Mouse (Mus musculus) kidney, postnatal 36 days (tissue): ENCODE measurements around the gene Kyat1.
A peak's percentile ranks its signal among the peaks of the same experiment; 100 is the strongest.
"Not testable (repeated sequence)": the region's sequence is repeated elsewhere in the genome, so short reads cannot be mapped to it uniquely, and the experiment has no call there.

ENCODE experiments used
- DNase-seq, 2 experiments: peaks; one replicate each; pipeline ENCODE4 v3.0.0; 2021 to 2022; ENCODE audit warnings: mixed read lengths in 2 of 2

Gene Kyat1

GRCm38 (mm10) chr2:30212951-30213350 is 7.3 kb upstream of the Kyat1 start:
- peak in 1 of 2 experiments; percentile 53 for DNase-seq

- no peak for DNase-seq
Measured at GRCm38 (mm10) chr2:30212169-30212545, 6.5 kb upstream of the Kyat1 start.

- no peak for DNase-seq
Measured at GRCm38 (mm10) chr2:30211408-30212168, 5.9 kb upstream of the Kyat1 start.

GRCm38 (mm10) chr2:30207886-30208285 is 2.2 kb upstream of the Kyat1 start:
- no peak for DNase-seq

- no peak for DNase-seq
Measured at GRCm38 (mm10) chr2:30207401-30207800, 1.8 kb upstream of the Kyat1 start.

GRCm38 (mm10) chr2:30205255-30205628 is 405 bp downstream of the Kyat1 start:
- DNase-seq = peak; percentile 58 to 63

- peak in 1 of 2 experiments; percentile 62 for DNase-seq
Measured at GRCm38 (mm10) chr2:30203439-30203838, 2.2 kb downstream of the Kyat1 start.

- peak; percentile 25 to 62 for DNase-seq
Measured at GRCm38 (mm10) chr2:30200388-30200925, 5.2 kb downstream of the Kyat1 start.

GRCm38 (mm10) chr2:30199984-30200383 is 5.7 kb downstream of the Kyat1 start:
- no peak for DNase-seq

- peak; percentile 61 to 62 for DNase-seq
Measured at GRCm38 (mm10) chr2:30198021-30198420, 7.6 kb downstream of the Kyat1 start.

GRCm38 (mm10) chr2:30194656-30195055 is 11.0 kb downstream of the Kyat1 start:
- no peak for DNase-seq

- DNase-seq = peak; percentile 62 to 75
Measured at GRCm38 (mm10) chr2:30191790-30192580, 13.7 kb downstream of the Kyat1 start.

- no peak for DNase-seq
Measured at GRCm38 (mm10) chr2:30185681-30186080, 20.0 kb downstream of the Kyat1 start.

- no peak for DNase-seq
Measured at GRCm38 (mm10) chr2:30185276-30185675, 20.4 kb downstream of the Kyat1 start.

GRCm38 (mm10) chr2:30183721-30184120 is 21.9 kb downstream of the Kyat1 start:
- peak; percentile 77 to 87 for DNase-seq

- no peak for DNase-seq
Measured at GRCm38 (mm10) chr2:30182424-30182823, 23.2 kb downstream of the Kyat1 start.

GRCm38 (mm10) chr2:30178711-30179110 is 26.9 kb downstream of the Kyat1 start:
- DNase-seq = not testable (repeated sequence)

GRCm38 (mm10) chr2:30177700-30178675 is 27.7 kb downstream of the Kyat1 start, which contains the start of gene Spout1:
TSS of gene Spout1 (minus strand) at chr2:30178459.
- DNase-seq = peak; percentile 97

GRCm38 (mm10) chr2:30176561-30176960 is 29.1 kb downstream of the Kyat1 start:
- peak; percentile 64 to 80 for DNase-seq

- DNase-seq = peak; percentile 23 to 43
Measured at GRCm38 (mm10) chr2:30175897-30176296, 29.8 kb downstream of the Kyat1 start.

GRCm38 (mm10) chr2:30173541-30174240 is 32.0 kb downstream of the Kyat1 start:
- no peak for DNase-seq

- DNase-seq = no peak
Measured at GRCm38 (mm10) chr2:30171997-30172382, 33.7 kb downstream of the Kyat1 start.
